Mouse (Mus musculus): ENCODE results near the gene Ncoa1. TPM values are rescaled to one million over a fixed set of nuclear protein-coding genes. Genes with fewer than 3 reads are reported as not detected.

Gene Ncoa1
- polyA plus RNA-seq, 2 experiments, result 1.1 to 1.7 TPM

DNA sequence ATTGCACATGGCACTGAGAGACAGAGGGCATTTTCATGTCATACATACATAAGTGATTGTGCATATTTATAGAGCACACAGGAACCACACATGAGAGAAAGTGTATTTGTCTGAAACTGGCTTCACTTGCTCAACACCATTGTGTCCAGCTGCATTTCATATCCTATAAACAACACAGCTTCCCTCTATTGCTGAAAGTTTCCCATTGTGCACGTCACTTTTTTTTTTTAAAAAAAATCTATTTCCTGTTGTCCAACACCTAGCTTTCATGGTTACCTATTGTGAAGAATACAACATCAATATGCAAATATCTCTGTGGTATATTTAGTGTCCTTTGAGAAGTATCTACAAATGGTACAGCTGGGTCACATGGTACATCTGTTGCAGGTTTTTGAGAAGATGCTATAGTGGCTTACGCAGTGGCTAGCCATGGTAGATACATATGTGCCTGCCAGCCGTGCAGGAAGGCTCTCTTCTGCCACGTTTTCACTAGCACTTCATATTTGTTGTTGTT is 28.8 kb downstream of the Ncoa1 start:
- no peak for TF ChIP-seq EP300 (IDR thresholded peaks at IDR 0.05; ENCODE audit: low read depth)
- TF ChIP-seq CTCF (IDR thresholded peaks at IDR 0.05; ENCODE audit: low read depth), result no peak
- H3K9ac ChIP-seq (replicated peaks), result no peak overlapping the region
- H3K27me3 ChIP-seq (ENCODE audit: control insufficient read depth, insufficient read depth, low read length), result no peaks in the 10 kb centered on the region
- no peak overlapping the region for H3K4me3 ChIP-seq (ENCODE audit: insufficient read depth in 1 of 2, low read depth in 2 of 2, low read length in 2 of 2)
- no peaks in the 10 kb centered on the region for H3K4me1 ChIP-seq (replicated peaks; ENCODE audit: control insufficient read depth in 2 of 2, insufficient read depth in 2 of 2, low read length in 1 of 2)
- no peak overlapping the region for H3K27ac ChIP-seq
- ATAC-seq (ENCODE audit: insufficient read depth) (no peak), DNase-seq (ENCODE audit: low read depth in 3 of 3, low spot score in 3 of 3) (no peak)
- WGBS (ENCODE audit: insufficient replicate concordance), result 54% methylated on average over 4 of the region's 4 CpGs
- no peak overlapping the region for H3K4me2 ChIP-seq (ENCODE audit: low read depth)
- H3K36me3 ChIP-seq (replicated peaks; ENCODE audit: control insufficient read depth, insufficient read depth, low read depth), result no peaks in the 10 kb centered on the region
- no peaks in the 10 kb centered on the region for H3K9me3 ChIP-seq (ENCODE audit: control insufficient read depth, low read length)

- H3K9me3 ChIP-seq (ENCODE audit: control insufficient read depth, low read length), result no peaks in the 10 kb centered on the region
- TF ChIP-seq CTCF (IDR thresholded peaks at IDR 0.05; ENCODE audit: low read depth) (no peak), EP300 (IDR thresholded peaks at IDR 0.05; ENCODE audit: low read depth) (no peak)
- H3K4me3 ChIP-seq (ENCODE audit: insufficient read depth in 1 of 2, low read depth in 2 of 2, low read length in 2 of 2), result no peak overlapping the region
- H3K9ac ChIP-seq (replicated peaks), result no peak overlapping the region
- no peaks in the 10 kb centered on the region for H3K27me3 ChIP-seq (ENCODE audit: control insufficient read depth, insufficient read depth, low read length)
- H3K4me1 ChIP-seq (replicated peaks; ENCODE audit: control insufficient read depth in 2 of 2, insufficient read depth in 2 of 2, low read length in 1 of 2), result no peaks in the 10 kb centered on the region
- 48% methylated on average over 5 of the region's 5 CpGs for WGBS (ENCODE audit: insufficient replicate concordance)
- H3K4me2 ChIP-seq (ENCODE audit: low read depth), result no peak overlapping the region
- no peaks in the 10 kb centered on the region for H3K36me3 ChIP-seq (replicated peaks; ENCODE audit: control insufficient read depth, insufficient read depth, low read depth)
- H3K27ac ChIP-seq, result no peak overlapping the region
- ATAC-seq (ENCODE audit: insufficient read depth), result no peak
- no peak for DNase-seq (ENCODE audit: low read depth in 3 of 3, low spot score in 3 of 3)
These were observed 32.0 kb downstream of the Ncoa1 start for GRCm38 (mm10) chr12:4444946-4445345.

- no peak overlapping the region for H3K27ac ChIP-seq
- no peak for TF ChIP-seq CTCF (IDR thresholded peaks at IDR 0.05; ENCODE audit: low read depth)
- TF ChIP-seq EP300 (IDR thresholded peaks at IDR 0.05; ENCODE audit: low read depth), result no peak
- DNase-seq (ENCODE audit: low read depth in 3 of 3, low spot score in 3 of 3) (no peak), ATAC-seq (ENCODE audit: insufficient read depth) (no peak)
- no peak overlapping the region for H3K9ac ChIP-seq (replicated peaks)
- no peaks in the 10 kb centered on the region for H3K9me3 ChIP-seq (ENCODE audit: control insufficient read depth, low read length)
- no peak overlapping the region for H3K4me3 ChIP-seq (ENCODE audit: insufficient read depth in 1 of 2, low read depth in 2 of 2, low read length in 2 of 2)
- WGBS (ENCODE audit: insufficient replicate concordance), result 60% methylated on average over 3 of the region's 3 CpGs
- no peak overlapping the region for H3K4me2 ChIP-seq (ENCODE audit: low read depth)
- no peaks in the 10 kb centered on the region for H3K36me3 ChIP-seq (replicated peaks; ENCODE audit: control insufficient read depth, insufficient read depth, low read depth)
- no peaks in the 10 kb centered on the region for H3K4me1 ChIP-seq (replicated peaks; ENCODE audit: control insufficient read depth in 2 of 2, insufficient read depth in 2 of 2, low read length in 1 of 2)
- no peaks in the 10 kb centered on the region for H3K27me3 ChIP-seq (ENCODE audit: control insufficient read depth, insufficient read depth, low read length)
These were observed 35.5 kb downstream of the Ncoa1 start for GRCm38 (mm10) chr12:4441451-4441850.

DNA sequence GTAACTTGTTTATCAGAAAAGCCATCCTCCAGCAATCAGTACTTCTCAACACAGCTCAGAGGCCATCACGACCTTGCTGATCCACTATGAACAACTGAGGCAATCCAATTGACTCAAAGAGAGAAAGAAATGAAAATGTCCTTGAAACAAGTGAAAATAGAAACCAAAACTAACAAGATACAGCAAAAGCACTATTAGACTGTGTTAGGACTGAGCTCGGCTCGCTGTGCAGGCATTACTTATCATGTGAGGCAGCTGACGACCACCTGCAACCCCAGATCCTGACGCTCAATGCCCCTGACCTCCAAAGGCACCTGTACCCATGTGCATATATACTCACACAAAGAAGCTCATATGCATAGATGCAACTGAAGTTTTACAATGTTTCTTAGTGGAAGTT is 40.8 kb downstream of the Ncoa1 start:
- WGBS (ENCODE audit: insufficient replicate concordance), result 59% methylated on average over 5 of the region's 5 CpGs
- Histone ChIP-seq H3K4me2 (ENCODE audit: low read depth) (no peak overlapping the region), H3K4me1 (replicated peaks; ENCODE audit: control insufficient read depth in 2 of 2, insufficient read depth in 2 of 2, low read length in 1 of 2) (0 out of 4 replicates have a peak, but pooled peaks cover 0 to 2% of the 10 kb centered on the region in 2 experiments), H3K27me3 (ENCODE audit: control insufficient read depth, insufficient read depth, low read length) (no peaks in the 10 kb centered on the region), H3K9me3 (ENCODE audit: control insufficient read depth, low read length) (no peaks in the 10 kb centered on the region), H3K27ac (no peak overlapping the region), H3K9ac (replicated peaks) (no peak overlapping the region), H3K36me3 (replicated peaks; ENCODE audit: control insufficient read depth, insufficient read depth, low read depth) (no peaks in the 10 kb centered on the region), H3K4me3 (ENCODE audit: insufficient read depth in 1 of 2, low read depth in 2 of 2, low read length in 2 of 2) (no peak overlapping the region)
- no peak for TF ChIP-seq CTCF (IDR thresholded peaks at IDR 0.05; ENCODE audit: low read depth)
- TF ChIP-seq EP300 (IDR thresholded peaks at IDR 0.05; ENCODE audit: low read depth), result no peak
- no peak for DNase-seq (ENCODE audit: low read depth in 3 of 3, low spot score in 3 of 3)
- no peak for ATAC-seq (ENCODE audit: insufficient read depth)

DNA sequence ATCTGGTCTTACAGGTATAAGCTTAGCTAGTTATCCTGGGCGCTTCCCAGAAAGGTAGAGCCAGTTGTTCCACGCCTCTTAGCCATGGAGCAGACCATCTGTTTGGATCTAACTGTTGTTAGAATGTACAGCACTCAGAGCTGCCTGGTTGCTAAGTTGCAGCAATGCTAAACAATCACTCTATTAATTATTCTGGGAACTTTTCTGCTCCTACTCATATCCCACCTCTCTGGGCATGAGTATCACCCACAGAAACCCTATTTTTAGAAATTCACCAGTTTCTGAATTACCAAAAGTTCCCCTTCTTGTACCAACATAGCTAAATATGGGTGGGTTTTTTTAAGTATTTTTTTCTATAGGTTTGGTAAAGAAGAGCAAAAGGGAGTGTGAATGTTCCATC is 43.4 kb downstream of the Ncoa1 start:
- DNase-seq (ENCODE audit: low read depth in 3 of 3, low spot score in 3 of 3), result no peak
- H3K27me3 ChIP-seq (ENCODE audit: control insufficient read depth, insufficient read depth, low read length), result no peaks in the 10 kb centered on the region
- H3K36me3 ChIP-seq (replicated peaks; ENCODE audit: control insufficient read depth, insufficient read depth, low read depth), result no peaks in the 10 kb centered on the region
- no peak overlapping the region for H3K4me3 ChIP-seq (ENCODE audit: insufficient read depth in 1 of 2, low read depth in 2 of 2, low read length in 2 of 2)
- H3K27ac ChIP-seq, result no peak overlapping the region
- no peaks in the 10 kb centered on the region for H3K9me3 ChIP-seq (ENCODE audit: control insufficient read depth, low read length)
- no peak for TF ChIP-seq CTCF (IDR thresholded peaks at IDR 0.05; ENCODE audit: low read depth)
- TF ChIP-seq EP300 (IDR thresholded peaks at IDR 0.05; ENCODE audit: low read depth), result no peak
- ATAC-seq (ENCODE audit: insufficient read depth), result no peak
- no peak overlapping the region for H3K4me2 ChIP-seq (ENCODE audit: low read depth)
- 0 out of 4 replicates have a peak, but pooled peaks cover 0 to 2% of the 10 kb centered on the region in 2 experiments for H3K4me1 ChIP-seq (replicated peaks; ENCODE audit: control insufficient read depth in 2 of 2, insufficient read depth in 2 of 2, low read length in 1 of 2)
- WGBS (ENCODE audit: insufficient replicate concordance), result 57% methylated on average over 2 of the region's 2 CpGs
- no peak overlapping the region for H3K9ac ChIP-seq (replicated peaks)

All from liver, embryonic 14.5 days (tissue).